Mouse (Mus musculus) liver, postnatal 0 days (tissue): ENCODE measurements at regions not wholly inside any gene's neighbourhood (a gene's known extent, or its start where the extent isn't known, plus 50 kb on each side); places are given as distances from the start of the nearest gene placed in this dataset.

Experiments used
- ATAC-seq: fragments of 200-750 bp; cut with Nextera tagmentation; 2 replicates; pipeline ENCODE4 v1.8.0; 2017; ENCODE audit warnings: mild to moderate bottlenecking, moderate library complexity
- DNase-seq: peaks from one replicate; pipeline ENCODE4 v3.0.0-alpha.2; 2016
- H3K27ac ChIP-seq: fragments of 300-500 bp; sonication (generic); 2 replicates; pipeline ENCODE4 v1.5.1; 2014; ENCODE audit warnings: antibody characterized with exemption, moderate library complexity, mild to moderate bottlenecking, low read depth
- H3K27me3 ChIP-seq: fragments of 300-500 bp; sonication (generic); 2 replicates; pipeline ENCODE4 v1.6.1; 2014; ENCODE audit warnings: low read length, control low read depth, mixed read lengths; ENCODE audit not compliant: insufficient read depth
- H3K36me3 ChIP-seq: fragments of 300-500 bp; sonication (generic); replicated peaks from 2 replicates; pipeline ENCODE4 v1.6.1; 2014; ENCODE audit warnings: mild to moderate bottlenecking, control low read depth, low read length, moderate library complexity, mixed read lengths; ENCODE audit not compliant: insufficient read depth
- H3K4me1 ChIP-seq: fragments of 300-500 bp; sonication (generic); 2 replicates; pipeline ENCODE4 v1.6.1; 2014; ENCODE audit warnings: antibody characterized with exemption, mild to moderate bottlenecking, control low read depth; ENCODE audit not compliant: insufficient read depth
- H3K4me2 ChIP-seq: fragments of 300-500 bp; sonication (generic); 2 replicates; pipeline ENCODE4 v1.6.1; 2014; ENCODE audit warnings: low read depth, mild to moderate bottlenecking, low read length, moderate library complexity, mixed read lengths
- H3K4me3 ChIP-seq: fragments of 300-500 bp; sonication (generic); 2 replicates; pipeline ENCODE4 v1.5.1; 2014; ENCODE audit warnings: low read depth, low read length
- H3K9ac ChIP-seq: fragments of 300-500 bp; sonication (generic); replicated peaks from 2 replicates; pipeline ENCODE4 v1.6.1; 2014; ENCODE audit warnings: mild to moderate bottlenecking, moderate library complexity
- H3K9me3 ChIP-seq: fragments of 300-500 bp; sonication (generic); 2 replicates; pipeline ENCODE4 v1.6.1; 2016; ENCODE audit warnings: mild to moderate bottlenecking, control low read depth, low read length, mixed read lengths
- CTCF ChIP-seq: sonication (generic); IDR thresholded peaks from 2 replicates; pipeline ENCODE4 v1.5.1; 2016; ENCODE audit warnings: antibody characterized with exemption, low read depth
- EP300 ChIP-seq: IDR thresholded peaks from 2 replicates; pipeline ENCODE4 v1.6.1; 2016; ENCODE audit warnings: antibody characterized with exemption, low read depth, mild to moderate bottlenecking
- WGBS: fragments of 180-500 bp; shearing (Covaris S2); extraction: QIAGEN DNeasy Blood & Tissue Kit; methylation state at CpG from one replicate; pipeline ENCODE4 v1.1.7; 2014; ENCODE audit not compliant: insufficient replicate concordance; 5-methylcytosine and 5-hydroxymethylcytosine counted together

- 45% methylated on average over 1 of the region's 1 CpGs for WGBS
- ATAC-seq (no peak), DNase-seq (no peak)
- no peak overlapping the region for H3K4me3 ChIP-seq
- no peak overlapping the region for H3K9ac ChIP-seq
- no peak overlapping the region for H3K27ac ChIP-seq
- TF ChIP-seq EP300 (no peak), CTCF (no peak)
- H3K4me2 ChIP-seq, result no peak overlapping the region
- no peaks in the 10 kb centered on the region for H3K36me3 ChIP-seq
- H3K4me1 ChIP-seq, result no peaks in the 10 kb centered on the region
- H3K9me3 ChIP-seq, result no peaks in the 10 kb centered on the region
- no peaks in the 10 kb centered on the region for H3K27me3 ChIP-seq
Observed at GRCm38 (mm10) chr11:57432299-57432698, 86.1 kb downstream of the Fam114a2 start.

GRCm38 (mm10) chr11:57431886-57432285, 86.5 kb downstream of the Fam114a2 start:
- H3K9me3 ChIP-seq, result no peaks in the 10 kb centered on the region
- H3K4me2 ChIP-seq, result no peak overlapping the region
- H3K9ac ChIP-seq, result no peak overlapping the region
- no peak overlapping the region for H3K4me3 ChIP-seq
- H3K27ac ChIP-seq, result no peak overlapping the region
- TF ChIP-seq EP300 (no peak), CTCF (peak; percentile 15; the same call in 1 of the 2 replicates)
- H3K4me1 ChIP-seq, result no peaks in the 10 kb centered on the region
- ATAC-seq (no peak), DNase-seq (no peak)
- H3K27me3 ChIP-seq, result no peaks in the 10 kb centered on the region
- no peaks in the 10 kb centered on the region for H3K36me3 ChIP-seq

GRCm38 (mm10) chr11:57426046-57426805, 92.2 kb downstream of the Fam114a2 start:
- Histone ChIP-seq H3K9ac (no peak overlapping the region), H3K4me1 (no peaks in the 10 kb centered on the region), H3K4me3 (no peak overlapping the region), H3K36me3 (no peaks in the 10 kb centered on the region), H3K27me3 (no peaks in the 10 kb centered on the region), H3K4me2 (no peak overlapping the region), H3K9me3 (no peaks in the 10 kb centered on the region), H3K27ac (no peak overlapping the region)
- TF ChIP-seq CTCF (peak; percentile 55), EP300 (no peak)
- ATAC-seq (no peak), DNase-seq (peak; percentile 51)
- WGBS, result 56% methylated on average over 12 of the region's 12 CpGs

DNA sequence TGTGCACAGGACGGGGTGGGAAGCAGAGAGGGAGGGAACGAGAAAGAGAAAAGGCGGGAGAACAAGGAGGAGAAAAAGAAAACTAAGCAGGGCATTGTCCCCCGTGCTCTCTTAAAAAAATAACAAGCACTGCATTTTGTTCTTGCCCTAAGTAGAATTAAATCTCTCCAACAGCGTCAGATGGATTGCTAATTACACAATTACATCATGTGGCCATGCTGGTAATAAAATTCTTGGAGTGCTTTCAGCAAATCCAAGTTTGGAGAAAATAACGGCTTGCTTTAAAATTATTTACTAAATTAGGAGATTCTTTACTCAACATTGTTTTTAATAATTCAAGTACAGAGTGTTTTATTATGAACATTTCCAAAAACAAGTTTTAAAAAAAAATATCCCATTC, 99.0 kb downstream of the Fam114a2 start:
- no peak overlapping the region for H3K4me3 ChIP-seq
- WGBS, result 76% methylated on average over 6 of the region's 6 CpGs

GRCm38 (mm10) chr11:57416011-57416410, 102.4 kb downstream of the Fam114a2 start:
- Histone ChIP-seq H3K4me3 (no peak overlapping the region), H3K27ac (no peak overlapping the region), H3K27me3 (no peaks in the 10 kb centered on the region), H3K4me1 (no peaks in the 10 kb centered on the region), H3K4me2 (no peak overlapping the region), H3K9me3 (no peaks in the 10 kb centered on the region), H3K36me3 (no peaks in the 10 kb centered on the region), H3K9ac (no peak overlapping the region)
- WGBS, result 72% methylated on average over 11 of the region's 11 CpGs
- no peak for TF ChIP-seq CTCF
- no peak for TF ChIP-seq EP300
- DNase-seq (no peak), ATAC-seq (no peak)

More for the DNA sequence above, 99.0 kb downstream of the Fam114a2 start:
- no peak for TF ChIP-seq EP300
- no peak for TF ChIP-seq CTCF
- no peak for DNase-seq
- no peak overlapping the region for H3K27ac ChIP-seq
- H3K27me3 ChIP-seq, result no peaks in the 10 kb centered on the region
- ATAC-seq, result no peak
- no peaks in the 10 kb centered on the region for H3K36me3 ChIP-seq
- H3K4me1 ChIP-seq, result no peaks in the 10 kb centered on the region
- H3K4me2 ChIP-seq, result no peak overlapping the region
- H3K9me3 ChIP-seq, result no peaks in the 10 kb centered on the region
- no peak overlapping the region for H3K9ac ChIP-seq

GRCm38 (mm10) chr11:57415167-57415566, 103.2 kb downstream of the Fam114a2 start:
- DNase-seq, result no peak
- H3K9ac ChIP-seq, result no peak overlapping the region

DNA sequence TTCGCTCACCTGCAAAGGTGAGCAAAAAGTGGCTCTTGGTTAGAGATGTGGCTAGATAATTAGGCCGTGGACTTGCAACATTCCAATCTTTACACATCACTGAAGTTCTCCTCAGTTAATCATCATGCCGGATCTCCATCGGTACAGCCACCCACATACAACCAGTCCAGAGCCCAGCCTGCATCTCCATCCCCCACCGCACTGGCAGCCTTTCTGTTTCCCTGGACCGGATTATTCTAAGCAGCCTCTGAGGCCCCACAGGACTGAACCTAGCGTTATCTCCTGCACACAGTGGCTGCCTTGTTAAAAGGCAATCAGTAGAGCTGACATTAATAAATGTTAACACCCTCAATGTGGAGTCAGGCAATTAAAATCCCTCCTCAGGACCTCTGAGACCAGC, 103.7 kb downstream of the Fam114a2 start:
- no peak for ATAC-seq
- H3K4me3 ChIP-seq, result no peak overlapping the region
- no peaks in the 10 kb centered on the region for H3K4me1 ChIP-seq
- H3K36me3 ChIP-seq, result no peaks in the 10 kb centered on the region
- no peak overlapping the region for H3K27ac ChIP-seq
- no peak for DNase-seq
- H3K27me3 ChIP-seq, result no peaks in the 10 kb centered on the region
- WGBS, result 72% methylated on average over 7 of the region's 7 CpGs
- TF ChIP-seq EP300, result no peak
- no peak for TF ChIP-seq CTCF
- no peak overlapping the region for H3K4me2 ChIP-seq
- no peak overlapping the region for H3K9ac ChIP-seq
- H3K9me3 ChIP-seq, result no peaks in the 10 kb centered on the region

More at GRCm38 (mm10) chr11:57415167-57415566, 103.2 kb downstream of the Fam114a2 start:
- no peak for TF ChIP-seq EP300
- TF ChIP-seq CTCF, result no peak
- no peaks in the 10 kb centered on the region for H3K36me3 ChIP-seq
- H3K4me1 ChIP-seq, result no peaks in the 10 kb centered on the region
- no peak overlapping the region for H3K4me3 ChIP-seq
- H3K27ac ChIP-seq, result no peak overlapping the region
- no peaks in the 10 kb centered on the region for H3K9me3 ChIP-seq
- no peak overlapping the region for H3K4me2 ChIP-seq
- no peaks in the 10 kb centered on the region for H3K27me3 ChIP-seq
- no peak for ATAC-seq
- WGBS, result 78% methylated on average over 5 of the region's 5 CpGs
